Comparison of ENCODE assay signal across 12 mouse cellular contexts in the genomic region with DNA sequence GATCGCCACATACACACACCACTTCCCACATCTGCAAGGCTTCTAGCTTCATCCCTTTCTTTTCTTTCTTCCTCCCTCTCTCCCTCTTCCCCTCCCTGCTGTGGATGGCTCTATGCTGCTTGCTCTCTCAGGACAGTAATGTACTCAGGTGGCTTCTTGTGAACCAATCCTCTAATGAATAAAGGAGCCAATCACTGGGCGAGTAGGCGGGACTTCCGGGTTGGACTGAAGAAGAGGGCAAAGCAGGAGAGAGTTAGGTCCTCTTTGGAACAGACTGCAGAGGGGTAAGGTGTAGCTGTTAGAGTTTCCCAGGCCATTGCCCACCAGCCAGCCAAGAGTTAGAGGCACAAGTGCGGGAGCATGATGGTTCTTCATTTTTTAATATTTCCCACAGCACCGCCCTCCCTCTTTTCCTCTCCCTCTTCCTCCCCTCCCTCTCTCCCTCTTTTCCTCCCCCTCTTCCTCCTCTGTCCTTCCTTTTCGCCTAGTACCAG. TPM values are rescaled to one million over a fixed set of nuclear protein-coding genes. Genes with fewer than 3 reads are reported as not detected.
DNase-seq lines count a peak whose midpoint lies in the region; TF ChIP-seq lines count a peak whose summit lies in the region.
"Had no signal": no experiment of that assay in that cellular context is flagged by ENCODE, and none has a peak within 500 bp of the region (broad histone marks: within the 10 kb centered on the region; RNA-seq: fewer than 3 reads in every experiment).

No protein-coding gene starts in this region.

- H3K27me3 ChIP-seq in MEL (ENCODE audit: control insufficient read depth in 1 of 2, insufficient read depth in 2 of 2, low read length in 2 of 2) = no peaks in the 10 kb centered on the region
- H3K27me3 ChIP-seq: hindbrain, embryonic 12.5 days; limb, embryonic 15.5 days had no signal

- peaks cover 0 to 43% of the 10 kb centered on the region in 2 experiments; a peak in 2 of 4 replicates for H3K36me3 ChIP-seq in MEL (ENCODE audit: control insufficient read depth in 1 of 2, insufficient read depth in 2 of 2, low read length in 2 of 2)
- H3K36me3 ChIP-seq: hindbrain, embryonic 12.5 days; limb, embryonic 15.5 days had no signal

- peak; percentile 29 for DNase-seq in lung, postnatal 25 days (ENCODE audit: low spot score)
- DNase-seq in lung, adult 2 months = no peak
- DNase-seq in MEL (ENCODE audit: low read depth, low spot score) (peak; percentile 92), liver (peak; percentile 40)
- DNase-seq in thymus, postnatal 14 days = peak; percentile 76
- DNase-seq in layer of hippocampus, postnatal 14 days (ENCODE audit: low spot score in 2 of 2) = no peak
- DNase-seq in gastrocnemius, postnatal 25 days = no peak
- DNase-seq: adrenal gland, adult 2 months; right cerebral cortex, postnatal 25 days had no signal

- H3K9me3 ChIP-seq in MEL (replicated peaks; ENCODE audit: insufficient read depth, low read length) = no peaks in the 10 kb centered on the region
- H3K9me3 ChIP-seq: hindbrain, embryonic 12.5 days; limb, embryonic 15.5 days had no signal

- H3K9ac ChIP-seq in MEL (ENCODE audit: control insufficient read depth, low read depth, low read length, poor library complexity, severe bottlenecking) = peak overlapping the region; percentile 87
- H3K9ac ChIP-seq: hindbrain, embryonic 12.5 days; limb, embryonic 15.5 days had no signal

- peak in 1 of 2 experiments; percentile 17; a peak in 1 of 4 replicates for TF ChIP-seq EP300 in MEL (IDR thresholded peaks at IDR 0.05; ENCODE audit: low read depth in 1 of 2, low read length in 2 of 2)

- TF ChIP-seq CTCF in lung, adult 2 months (IDR thresholded peaks at IDR 0.05; ENCODE audit: insufficient read depth, low read length) = no peak
- TF ChIP-seq CTCF in MEL (IDR thresholded peaks at IDR 0.05 in 2 of 3, conservative IDR thresholded peaks at IDR 0.05 in 1 of 3; ENCODE audit: control insufficient read depth in 1 of 3, insufficient read depth in 1 of 3, low read depth in 2 of 3, low read length in 3 of 3, poor library complexity in 1 of 3, severe bottlenecking in 1 of 3) = no peak

- peaks cover 6% of the 10 kb centered on the region; the same call in 1 of the 2 replicates for H3K79me2 ChIP-seq in MEL (ENCODE audit: control insufficient read depth, insufficient read depth, low read length, poor library complexity)

- H3K4me3 ChIP-seq in lung, adult 2 months (replicated peaks; ENCODE audit: extremely low read depth, low read depth, low read length) = no peak overlapping the region
- H3K4me3 ChIP-seq in MEL (ENCODE audit: control insufficient read depth in 1 of 2, insufficient read depth in 1 of 2, low read depth in 2 of 2, low read length in 2 of 2) = peak overlapping the region; percentile 76 to 80
- H3K4me3 ChIP-seq: hindbrain, embryonic 12.5 days; limb, embryonic 15.5 days; myocyte had no signal

- no peak for TF ChIP-seq RAD21 in MEL (IDR thresholded peaks at IDR 0.05; ENCODE audit: low read depth, low read length)

- H3K27ac ChIP-seq in MEL (ENCODE audit: control insufficient read depth, low read depth, low read length) = peak overlapping the region; percentile 96
- H3K27ac ChIP-seq: hindbrain, embryonic 12.5 days; limb, embryonic 15.5 days had no signal

- no peak for TF ChIP-seq POLR2A in lung, adult 2 months (IDR thresholded peaks at IDR 0.05; ENCODE audit: borderline replicate concordance, extremely low read depth, low read depth, low read length)
- TF ChIP-seq POLR2A in MEL (IDR thresholded peaks at IDR 0.05; ENCODE audit: control insufficient read depth in 1 of 2, insufficient read depth in 1 of 2, low read depth in 1 of 2, low read length in 2 of 2, poor library complexity in 1 of 2) = peak; percentile 66 to 96

- H3K4me1 ChIP-seq in lung, adult 2 months (ENCODE audit: control insufficient read depth, insufficient read depth, low read length) = no peaks in the 10 kb centered on the region
- H3K4me1 ChIP-seq in MEL (ENCODE audit: control insufficient read depth in 1 of 2, insufficient read depth in 2 of 2, low read length in 2 of 2) = peaks cover 18 to 53% of the 10 kb centered on the region in 2 experiments

- 74% methylated on average over 7 of the region's 7 CpGs for WGBS in lung, adult 2 months

TF ChIP-seq in MEL, 35 proteins besides CTCF, POLR2A, EP300 and RAD21:
- no peak for TF ChIP-seq ZKSCAN1 (IDR thresholded peaks at IDR 0.05; ENCODE audit: low read depth, low read length)
- peak; percentile 73 for TF ChIP-seq TCF12 (IDR thresholded peaks at IDR 0.05; ENCODE audit: low read depth, low read length)
- TF ChIP-seq MXI1 (IDR thresholded peaks at IDR 0.05; ENCODE audit: low read depth, low read length) = no peak
- peak; percentile 93 for TF ChIP-seq POLR2AphosphoS2 (IDR thresholded peaks at IDR 0.05; ENCODE audit: low read length)
- TF ChIP-seq RCOR1 (IDR thresholded peaks at IDR 0.05; ENCODE audit: low read depth, low read length) = no peak
- peak; percentile 95 for TF ChIP-seq TBP (IDR thresholded peaks at IDR 0.05; ENCODE audit: low read depth, low read length)
- TF ChIP-seq JUND (IDR thresholded peaks at IDR 0.05; ENCODE audit: low read depth, low read length) = no peak
- TF ChIP-seq USF2 (IDR thresholded peaks at IDR 0.05; ENCODE audit: borderline replicate concordance in 1 of 2, insufficient read depth in 1 of 2, low read depth in 1 of 2, low read length in 2 of 2) = no peak
- peak; percentile 37; the same call in 1 of the 2 replicates for TF ChIP-seq ETS1 (IDR thresholded peaks at IDR 0.05; ENCODE audit: low read depth, low read length)
- no peak for TF ChIP-seq GABPA (IDR thresholded peaks at IDR 0.05; ENCODE audit: low read depth, low read length)
- no peak for TF ChIP-seq BHLHE40 (IDR thresholded peaks at IDR 0.05; ENCODE audit: borderline replicate concordance, low read depth, low read length)
- TF ChIP-seq MAX (IDR thresholded peaks at IDR 0.05; ENCODE audit: low read length) = peak; percentile 70; the same call in 1 of the 2 replicates
- no peak for TF ChIP-seq UBTF (IDR thresholded peaks at IDR 0.05; ENCODE audit: borderline replicate concordance, insufficient read depth, low read depth, low read length)
- TF ChIP-seq CHD1 (IDR thresholded peaks at IDR 0.05; ENCODE audit: low read depth, low read length) = no peak
- no peak for TF ChIP-seq TAL1 (IDR thresholded peaks at IDR 0.05; ENCODE audit: low read length)
- no peak for TF ChIP-seq ZNF384 (IDR thresholded peaks at IDR 0.05; ENCODE audit: low read depth, low read length)
- TF ChIP-seq USF1 (IDR thresholded peaks at IDR 0.05; ENCODE audit: low read depth, low read length) = peak; percentile 75
- peak; percentile 96 for TF ChIP-seq NELFE (IDR thresholded peaks at IDR 0.05; ENCODE audit: low read depth, low read length)
- TF ChIP-seq MYC (IDR thresholded peaks at IDR 0.05; ENCODE audit: low read depth, low read length) = 0 out of 2 replicates have a peak, but pooled peaks have one; percentile 65
- TF ChIP-seq NRF1 (IDR thresholded peaks at IDR 0.05; ENCODE audit: insufficient read depth, low read depth, low read length, poor library complexity, severe bottlenecking) = no peak
- TF ChIP-seq ELF1 (IDR thresholded peaks at IDR 0.05; ENCODE audit: low read depth, low read length) = peak; percentile 97
- no peak for TF ChIP-seq ZC3H11A (IDR thresholded peaks at IDR 0.05; ENCODE audit: low read depth, low read length)
- no peak for TF ChIP-seq MAFK (IDR thresholded peaks at IDR 0.05; ENCODE audit: borderline replicate concordance, low read depth, low read length)
- TF ChIP-seq MEF2A (IDR thresholded peaks at IDR 0.05; ENCODE audit: extremely low read depth, insufficient replicate concordance, low read depth, low read length, poor library complexity, severe bottlenecking) = no peak
- peak; percentile 81; the same call in 1 of the 2 replicates for TF ChIP-seq POLR2AphosphoS5 (IDR thresholded peaks at IDR 0.05; ENCODE audit: borderline replicate concordance, low read depth, low read length)
- peak; percentile 65 for TF ChIP-seq MAZ (IDR thresholded peaks at IDR 0.05; ENCODE audit: low read depth, low read length)
- peak; percentile 16; the same call in 1 of the 2 replicates for TF ChIP-seq CHD2 (IDR thresholded peaks at IDR 0.05; ENCODE audit: low read length)
- TF ChIP-seq E2F4 (IDR thresholded peaks at IDR 0.05; ENCODE audit: borderline replicate concordance, low read depth, low read length) = no peak
- TF ChIP-seq SIN3A (IDR thresholded peaks at IDR 0.05; ENCODE audit: low read length) = peak; percentile 75
- 0 out of 2 replicates have a peak, but pooled peaks have one; percentile 18 for TF ChIP-seq GATA1 (IDR thresholded peaks at IDR 0.05; ENCODE audit: low read depth, low read length)
- TF ChIP-seq KAT2A (conservative IDR thresholded peaks at IDR 0.05; ENCODE audit: low read depth, low read length) = peak; percentile 40; the same call in 1 of the 2 replicates
- TF ChIP-seq MYB (IDR thresholded peaks at IDR 0.05; ENCODE audit: low read depth, low read length) = no peak
- peak; percentile 79 for TF ChIP-seq HCFC1 (IDR thresholded peaks at IDR 0.05; ENCODE audit: low read depth, low read length)
- peak; percentile 98 for TF ChIP-seq ZMIZ1 (IDR thresholded peaks at IDR 0.05; ENCODE audit: low read depth, low read length)
- TF ChIP-seq SMC3 (IDR thresholded peaks at IDR 0.05; ENCODE audit: low read depth, low read length) = no peak

RNA-seq across cellular contexts. Expression of gene St6galnac5, which starts 52.2 kb away (rescaled TPM):
- 0.67 and 1.2 TPM in 2 replicates for polyA plus RNA-seq in lung, adult 2 months (2012; rRNA removed)
- not detected in 2 replicates for total RNA-seq in MEL (2012; rRNA removed)
- not detected for polyA plus RNA-seq in MEL (2012; ENCODE audit: insufficient read depth in 1 of 2, insufficient read length in 2 of 2, low read depth in 1 of 2, low replicate concordance in 2 of 2, missing spikeins in 1 of 2)
- 100 to 1,000 TPM; 122 to 127 TPM for total RNA-seq in layer of hippocampus, postnatal 14 days (2021)
- under 1 TPM in 1 of 2 experiments, not detected in 1; 0.24 TPM for total RNA-seq in gastrocnemius, postnatal 25 days (2021)
- polyA plus RNA-seq: myocyte had no signal

Comparison
In these comparisons a context has a peak if more than half of its experiments do, and no peak if none do; other contexts are left out.
1. DNase-seq: peak in lung, postnatal 25 days (single experiment), MEL (single experiment), liver (single experiment) and thymus, postnatal 14 days (single experiment); none in lung, adult 2 months (single experiment), layer of hippocampus, postnatal 14 days (0 of 2) and gastrocnemius, postnatal 25 days (single experiment).
2. RNA of gene St6galnac5, which starts 52.2 kb away (total RNA-seq): 122 to 127 TPM in layer of hippocampus, postnatal 14 days; 0.24 TPM in gastrocnemius, postnatal 25 days and not detected in MEL; every median in the first group is over 10 times any median in the second.